Mouse (Mus musculus): ENCODE results near the gene Ovol2.

Ovol2 gene

GRCm38 (mm10) chr2:144311372-144311771 is 20.6 kb downstream of the Ovol2 start:
- no peak for DNase-seq (ENCODE audit: low read depth)

- no peak for DNase-seq (ENCODE audit: low read depth)
Observed at GRCm38 (mm10) chr2:144310273-144310672, 21.7 kb downstream of the Ovol2 start.

GRCm38 (mm10) chr2:144308561-144308960 is 23.4 kb downstream of the Ovol2 start:
- DNase-seq (ENCODE audit: low read depth) = no peak

- DNase-seq (ENCODE audit: low read depth) = no peak
Observed at GRCm38 (mm10) chr2:144305721-144306294, 26.1 kb downstream of the Ovol2 start.

GRCm38 (mm10) chr2:144301101-144301500 is 30.8 kb downstream of the Ovol2 start:
- peak; percentile 55 for DNase-seq (ENCODE audit: low read depth)

GRCm38 (mm10) chr2:144299749-144300669 is 31.9 kb downstream of the Ovol2 start:
- peak; percentile 48 for DNase-seq (ENCODE audit: low read depth)

- no peak for DNase-seq (ENCODE audit: low read depth)
Observed at GRCm38 (mm10) chr2:144295145-144295735, 36.7 kb downstream of the Ovol2 start.

- no peak for DNase-seq (ENCODE audit: low read depth)
Observed at GRCm38 (mm10) chr2:144291600-144292305, 40.2 kb downstream of the Ovol2 start.

GRCm38 (mm10) chr2:144290321-144290720 is 41.6 kb downstream of the Ovol2 start:
- no peak for DNase-seq (ENCODE audit: low read depth)

GRCm38 (mm10) chr2:144281417-144281816 is 50.5 kb downstream of the Ovol2 start:
- DNase-seq (ENCODE audit: low read depth) = peak; percentile 69

- no peak for DNase-seq (ENCODE audit: low read depth)
Observed at GRCm38 (mm10) chr2:144280568-144280967, 51.4 kb downstream of the Ovol2 start.

GRCm38 (mm10) chr2:144279742-144280141 is 52.2 kb downstream of the Ovol2 start:
- DNase-seq (ENCODE audit: low read depth) = no peak

- no peak for DNase-seq (ENCODE audit: low read depth)
Observed at GRCm38 (mm10) chr2:144276885-144277284, 55.1 kb downstream of the Ovol2 start.

- DNase-seq (ENCODE audit: low read depth) = no peak
Observed at GRCm38 (mm10) chr2:144274741-144275140, 57.2 kb downstream of the Ovol2 start.

- no peak for DNase-seq (ENCODE audit: low read depth)
Observed at GRCm38 (mm10) chr2:144272088-144272487, 59.9 kb downstream of the Ovol2 start.

- DNase-seq (ENCODE audit: low read depth) = peak; percentile 97
Observed at GRCm38 (mm10) chr2:144270507-144271420, 61.2 kb downstream of the Ovol2 start, which contains the start of the genes Mgme1 and Snx5. TSS of gene Mgme1 (plus strand) at chr2:144270663. TSS of gene Snx5 (minus strand) at chr2:144270906.

- DNase-seq (ENCODE audit: low read depth) = no peak
Observed at GRCm38 (mm10) chr2:144269679-144270475, 62.1 kb downstream of the Ovol2 start.

GRCm38 (mm10) chr2:144269306-144269650 is 62.7 kb downstream of the Ovol2 start:
- peak; percentile 46 for DNase-seq (ENCODE audit: low read depth)

GRCm38 (mm10) chr2:144268446-144269305 is 63.3 kb downstream of the Ovol2 start:
- no peak for DNase-seq (ENCODE audit: low read depth)

- DNase-seq (ENCODE audit: low read depth) = peak; percentile 50
Observed at GRCm38 (mm10) chr2:144267731-144268015, 64.3 kb downstream of the Ovol2 start.

All from NIH3T3 (cell line).